Mouse (Mus musculus): ENCODE measurements around the gene Gdpd1. TPM values are rescaled to one million over a fixed set of nuclear protein-coding genes. Genes with fewer than 3 reads are reported as not detected.
"Not testable (repeated sequence)": the region's sequence is repeated elsewhere in the genome, so short reads cannot be mapped to it uniquely, and the experiment has no call there.

Gene Gdpd1
- polyA plus RNA-seq, 1 experiment from 2014 or later, result 24.2 TPM

GRCm38 (mm10) chr11:87062087-87062486 lies 11.8 kb downstream of the Gdpd1 start:
- Histone ChIP-seq H3K9me3 (replicated peaks) (no peaks in the 10 kb centered on the region), H3K36me3 (0 out of 2 replicates have a peak, but pooled peaks cover 8% of the 10 kb centered on the region), H3K4me3 (replicated peaks) (no peak overlapping the region), H3K4me2 (no peak overlapping the region), H3K27me3 (no peaks in the 10 kb centered on the region), H3K27ac (no peak overlapping the region), H3K9ac (no peak overlapping the region), H3K4me1 (no peaks in the 10 kb centered on the region)
- 79% methylated on average over 3 of the region's 3 CpGs for WGBS
- ATAC-seq (replicated peaks; ENCODE audit: low FRiP score), result no peak

GRCm38 (mm10) chr11:87060410-87060809 lies 13.5 kb downstream of the Gdpd1 start:
- Histone ChIP-seq H3K27ac (no peak overlapping the region), H3K27me3 (no peaks in the 10 kb centered on the region), H3K9me3 (replicated peaks) (no peaks in the 10 kb centered on the region), H3K36me3 (peaks cover 20% of the 10 kb centered on the region), H3K9ac (no peak overlapping the region), H3K4me1 (no peaks in the 10 kb centered on the region), H3K4me3 (replicated peaks) (no peak overlapping the region), H3K4me2 (no peak overlapping the region)
- WGBS, result 97% methylated on average over 2 of the region's 2 CpGs
- no peak for ATAC-seq (replicated peaks; ENCODE audit: low FRiP score)

- no peak overlapping the region for H3K27ac ChIP-seq
- peaks cover 29% of the 10 kb centered on the region for H3K36me3 ChIP-seq
- H3K4me3 ChIP-seq (replicated peaks), result no peak overlapping the region
- H3K27me3 ChIP-seq, result no peaks in the 10 kb centered on the region
- WGBS, result 78% methylated on average over 6 of the region's 6 CpGs
- H3K9ac ChIP-seq, result no peak overlapping the region
- ATAC-seq (replicated peaks; ENCODE audit: low FRiP score), result no peak
- H3K9me3 ChIP-seq (replicated peaks), result no peaks in the 10 kb centered on the region
- H3K4me1 ChIP-seq, result no peaks in the 10 kb centered on the region
- H3K4me2 ChIP-seq, result no peak overlapping the region
Observed at GRCm38 (mm10) chr11:87056286-87056685, 17.6 kb downstream of the Gdpd1 start.

DNA sequence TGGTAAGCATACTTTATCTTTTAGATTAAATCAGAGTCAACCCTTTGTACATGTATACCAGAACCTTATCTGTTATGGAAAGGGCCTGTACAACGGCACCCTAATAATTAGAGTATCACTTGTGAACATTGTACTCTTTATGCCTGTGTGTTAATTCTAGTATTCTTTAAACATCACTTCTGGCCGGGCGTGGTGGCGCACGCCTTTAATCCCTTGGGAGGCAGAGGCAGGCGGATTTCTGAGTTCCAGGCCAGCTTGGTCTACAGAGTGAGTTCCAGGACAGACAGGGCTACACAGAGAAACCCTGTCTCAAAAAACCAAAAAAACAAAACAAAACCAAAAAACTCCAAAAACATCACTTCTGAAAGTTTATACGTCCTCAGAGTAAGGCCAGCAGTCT lies 25.0 kb downstream of the Gdpd1 start:
- H3K9ac ChIP-seq; H3K4me3 ChIP-seq (replicated peaks); H3K4me1 ChIP-seq; H3K27me3 ChIP-seq; H3K9me3 ChIP-seq (replicated peaks); H3K27ac ChIP-seq; ATAC-seq (replicated peaks; ENCODE audit: low FRiP score); H3K4me2 ChIP-seq: not testable (repeated sequence)
- peaks cover 18% of the 10 kb centered on the region for H3K36me3 ChIP-seq
- 91% methylated on average over 7 of the region's 7 CpGs for WGBS

- H3K4me1 ChIP-seq, result no peaks in the 10 kb centered on the region
- WGBS, result 81% methylated on average over 5 of the region's 5 CpGs
- no peak overlapping the region for H3K9ac ChIP-seq
- no peaks in the 10 kb centered on the region for H3K9me3 ChIP-seq (replicated peaks)
- no peaks in the 10 kb centered on the region for H3K27me3 ChIP-seq
- ATAC-seq (replicated peaks; ENCODE audit: low FRiP score), result no peak
- H3K4me2 ChIP-seq, result no peak overlapping the region
- no peak overlapping the region for H3K4me3 ChIP-seq (replicated peaks)
- H3K36me3 ChIP-seq, result peaks cover 14% of the 10 kb centered on the region
- H3K27ac ChIP-seq, result no peak overlapping the region
Observed at GRCm38 (mm10) chr11:87046968-87047367, 26.9 kb downstream of the Gdpd1 start.

GRCm38 (mm10) chr11:87043052-87043451 lies 30.8 kb downstream of the Gdpd1 start:
- Histone ChIP-seq H3K4me2 (no peak overlapping the region), H3K4me3 (replicated peaks) (no peak overlapping the region), H3K27ac (no peak overlapping the region), H3K36me3 (peaks cover 22% of the 10 kb centered on the region), H3K9ac (no peak overlapping the region), H3K27me3 (no peaks in the 10 kb centered on the region), H3K4me1 (no peaks in the 10 kb centered on the region), H3K9me3 (replicated peaks) (no peaks in the 10 kb centered on the region)
- no peak for ATAC-seq (replicated peaks; ENCODE audit: low FRiP score)
- 79% methylated on average over 3 of the region's 3 CpGs for WGBS

DNA sequence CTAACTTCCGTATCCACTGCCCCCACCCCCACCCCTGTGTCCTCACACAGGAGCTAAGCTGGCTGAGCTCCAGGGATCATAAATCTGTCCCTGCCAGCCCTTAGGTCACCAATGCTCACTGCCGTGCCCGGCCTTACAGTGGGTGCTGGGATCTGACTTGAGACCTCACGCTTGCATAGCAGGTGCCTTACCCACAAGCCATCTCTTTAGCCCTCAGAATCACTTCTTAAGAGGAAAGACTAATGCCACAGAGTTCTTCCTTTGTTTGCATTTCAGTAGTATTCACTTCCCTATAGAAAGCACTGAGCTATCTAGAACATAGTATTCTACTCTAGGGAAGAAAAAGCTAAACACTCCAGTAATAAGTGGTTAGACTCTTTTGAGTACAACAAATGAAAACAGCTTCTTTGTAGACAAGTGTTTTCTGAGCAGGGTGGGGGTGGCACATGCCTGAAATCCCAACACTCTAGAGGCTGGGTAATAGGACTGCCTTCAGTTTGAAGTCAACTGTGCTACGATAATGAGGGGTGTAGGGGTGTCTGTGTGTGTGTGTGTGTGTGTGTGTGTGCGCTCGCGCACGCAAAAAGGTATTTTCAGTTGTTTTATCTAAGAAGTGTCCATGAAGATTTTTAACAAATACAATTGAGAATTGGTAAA lies 34.4 kb downstream of the Gdpd1 start:
- H3K4me3 ChIP-seq (replicated peaks), result no peak overlapping the region
- no peak for ATAC-seq (replicated peaks; ENCODE audit: low FRiP score)
- H3K27ac ChIP-seq, result 0 out of 2 replicates have a peak overlapping the region, but pooled peaks have one; percentile 27
- H3K9me3 ChIP-seq (replicated peaks), result no peaks in the 10 kb centered on the region
- H3K4me1 ChIP-seq, result no peaks in the 10 kb centered on the region
- no peak overlapping the region for H3K4me2 ChIP-seq
- H3K9ac ChIP-seq, result no peak overlapping the region
- WGBS, result 64% methylated on average over 9 of the region's 9 CpGs
- H3K36me3 ChIP-seq, result peaks cover 22% of the 10 kb centered on the region
- no peaks in the 10 kb centered on the region for H3K27me3 ChIP-seq

DNA sequence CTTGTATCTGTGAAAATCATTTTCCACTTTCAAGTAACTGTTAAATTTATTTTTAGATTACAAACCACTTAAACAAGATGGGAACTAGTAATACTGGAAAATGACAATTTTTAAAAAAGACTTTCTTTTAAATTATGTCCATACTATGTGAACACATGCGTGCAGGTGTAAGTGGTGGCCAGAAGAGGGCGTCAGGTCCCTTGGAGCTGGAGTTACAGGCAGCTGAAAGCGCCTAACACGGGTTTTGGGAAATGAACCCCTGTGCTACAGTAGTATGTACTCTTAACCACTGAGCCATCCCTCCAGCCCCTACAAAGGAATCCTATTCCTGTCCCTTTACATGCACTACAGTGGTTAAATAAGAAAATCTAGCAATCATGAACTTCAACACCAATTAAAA lies 37.7 kb downstream of the Gdpd1 start:
- H3K4me1 ChIP-seq, result no peaks in the 10 kb centered on the region
- H3K4me3 ChIP-seq (replicated peaks), result no peak overlapping the region
- H3K36me3 ChIP-seq, result peaks cover 15% of the 10 kb centered on the region; the same call in 1 of the 2 replicates
- H3K27ac ChIP-seq, result no peak overlapping the region
- no peaks in the 10 kb centered on the region for H3K27me3 ChIP-seq
- H3K9ac ChIP-seq, result no peak overlapping the region
- H3K9me3 ChIP-seq (replicated peaks), result no peaks in the 10 kb centered on the region
- no peak overlapping the region for H3K4me2 ChIP-seq
- no peak for ATAC-seq (replicated peaks; ENCODE audit: low FRiP score)
- WGBS, result 78% methylated on average over 4 of the region's 4 CpGs

DNA sequence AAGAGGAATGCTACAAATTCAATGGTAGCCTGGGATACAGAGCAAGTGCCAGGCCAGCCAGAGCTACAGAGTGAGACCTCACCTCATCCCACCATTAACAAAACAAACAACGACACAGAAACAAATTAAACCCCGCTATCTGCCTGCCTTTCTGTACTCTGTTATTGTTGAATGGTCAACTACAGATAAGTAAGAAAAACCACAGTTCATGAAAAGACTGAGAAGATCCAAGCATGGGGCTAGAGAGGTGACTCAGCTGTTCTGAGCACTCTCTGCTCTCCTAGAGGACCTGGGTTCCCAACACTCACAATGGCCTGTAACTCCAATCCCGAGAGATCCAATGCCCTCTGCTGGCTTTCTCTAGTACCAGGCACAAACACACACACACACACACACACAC lies 45.6 kb downstream of the Gdpd1 start:
- Histone ChIP-seq H3K4me1 (0 out of 2 replicates have a peak, but pooled peaks cover 3% of the 10 kb centered on the region), H3K4me2 (no peak overlapping the region), H3K36me3 (no peaks in the 10 kb centered on the region), H3K9ac (no peak overlapping the region), H3K9me3 (replicated peaks) (no peaks in the 10 kb centered on the region), H3K27ac (no peak overlapping the region), H3K4me3 (replicated peaks) (no peak overlapping the region), H3K27me3 (no peaks in the 10 kb centered on the region)
- ATAC-seq (replicated peaks; ENCODE audit: low FRiP score), result no peak
- WGBS, result 94% methylated on average over 3 of the region's 3 CpGs

GRCm38 (mm10) chr11:87026096-87026875 lies 47.6 kb downstream of the Gdpd1 start:
- WGBS, result 75% methylated on average over 9 of the region's 9 CpGs
- H3K9ac ChIP-seq, result no peak overlapping the region
- H3K4me3 ChIP-seq (replicated peaks), result no peak overlapping the region
- no peaks in the 10 kb centered on the region for H3K36me3 ChIP-seq
- ATAC-seq (replicated peaks; ENCODE audit: low FRiP score), result no peak
- H3K27me3 ChIP-seq, result no peaks in the 10 kb centered on the region
- H3K4me1 ChIP-seq, result 0 out of 2 replicates have a peak, but pooled peaks cover 3% of the 10 kb centered on the region
- no peak overlapping the region for H3K4me2 ChIP-seq
- H3K27ac ChIP-seq, result peak overlapping the region; percentile 45; the same call in 1 of the 2 replicates
- H3K9me3 ChIP-seq (replicated peaks), result no peaks in the 10 kb centered on the region

DNA sequence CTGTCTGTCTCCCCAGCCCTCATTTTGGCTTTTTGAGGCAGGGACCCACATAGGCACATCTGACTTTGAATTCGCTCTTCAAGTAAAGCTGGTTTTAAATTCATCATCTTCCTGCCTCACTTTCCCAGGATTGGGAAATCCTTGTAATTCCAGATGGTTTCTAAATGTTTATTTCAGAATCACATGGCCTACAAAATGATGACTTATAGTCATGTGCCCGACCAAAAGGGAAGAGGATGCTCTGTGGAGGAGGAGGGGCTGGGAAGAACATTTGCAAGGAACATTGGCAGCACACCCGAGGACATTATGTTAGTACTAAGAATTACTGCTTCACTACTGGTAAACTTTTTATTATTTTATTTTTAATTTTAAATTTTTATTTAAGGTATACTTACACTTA lies 48.5 kb downstream of the Gdpd1 start:
- no peak for ATAC-seq (replicated peaks; ENCODE audit: low FRiP score)
- no peak overlapping the region for H3K27ac ChIP-seq
- H3K4me2 ChIP-seq, result no peak overlapping the region
- H3K4me1 ChIP-seq, result 0 out of 2 replicates have a peak, but pooled peaks cover 3% of the 10 kb centered on the region
- no peaks in the 10 kb centered on the region for H3K27me3 ChIP-seq
- H3K9ac ChIP-seq, result no peak overlapping the region
- no peaks in the 10 kb centered on the region for H3K9me3 ChIP-seq (replicated peaks)
- H3K4me3 ChIP-seq (replicated peaks), result no peak overlapping the region
- WGBS, result 70% methylated on average over 3 of the region's 3 CpGs
- no peaks in the 10 kb centered on the region for H3K36me3 ChIP-seq

- not testable (repeated sequence) for H3K27me3 ChIP-seq; H3K9ac ChIP-seq; ATAC-seq (replicated peaks; ENCODE audit: low FRiP score); H3K36me3 ChIP-seq; H3K4me2 ChIP-seq; H3K9me3 ChIP-seq (replicated peaks); H3K4me1 ChIP-seq; H3K4me3 ChIP-seq (replicated peaks); H3K27ac ChIP-seq
- 57% methylated on average over 8 of the region's 8 CpGs for WGBS
Observed at GRCm38 (mm10) chr11:87023240-87023639, 50.6 kb downstream of the Gdpd1 start.
